Mouse (Mus musculus) gonadal fat pad, adult 2 months (tissue): Measurements from ENCODE around the gene Nubpl. TPM values are rescaled to one million over a fixed set of nuclear protein-coding genes. Genes with fewer than 3 reads are reported as not detected.

ENCODE experiments used
- DNase-seq: peaks from one replicate; pipeline ENCODE4 v3.0.0-alpha.2; 2012; ENCODE audit warnings: low read depth
- polyA plus RNA-seq: library from polyadenylated mRNA; depleted of rRNA; stranded (reverse); fragments of >200 nt; gene quantifications from 2 replicates; pipeline ENCODE4 v1.2.3, GENCODE M21; 2012

Nubpl gene
- polyA plus RNA-seq, 1 experiment, result 2.8 TPM

DNA sequence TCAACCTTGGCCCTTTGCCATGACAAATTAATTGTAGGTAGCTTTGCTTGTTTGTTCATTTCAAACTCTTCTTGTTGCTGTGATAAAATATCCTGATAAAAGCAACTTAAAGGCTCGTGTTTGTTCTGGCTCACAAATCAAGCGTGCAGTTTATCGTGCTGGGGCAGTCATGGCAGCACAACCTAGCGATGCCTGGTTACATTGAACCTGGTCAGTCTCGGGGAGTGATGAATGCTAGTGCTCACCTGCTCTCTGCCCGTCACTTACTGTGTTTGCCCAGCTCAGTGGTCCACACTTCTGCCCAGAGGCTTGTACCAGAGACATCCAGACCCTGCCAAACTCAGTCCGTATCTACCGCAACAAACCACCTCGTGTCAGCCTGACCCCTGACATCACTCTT, 149.9 kb downstream of the Nubpl start:
- no peak for DNase-seq

DNA sequence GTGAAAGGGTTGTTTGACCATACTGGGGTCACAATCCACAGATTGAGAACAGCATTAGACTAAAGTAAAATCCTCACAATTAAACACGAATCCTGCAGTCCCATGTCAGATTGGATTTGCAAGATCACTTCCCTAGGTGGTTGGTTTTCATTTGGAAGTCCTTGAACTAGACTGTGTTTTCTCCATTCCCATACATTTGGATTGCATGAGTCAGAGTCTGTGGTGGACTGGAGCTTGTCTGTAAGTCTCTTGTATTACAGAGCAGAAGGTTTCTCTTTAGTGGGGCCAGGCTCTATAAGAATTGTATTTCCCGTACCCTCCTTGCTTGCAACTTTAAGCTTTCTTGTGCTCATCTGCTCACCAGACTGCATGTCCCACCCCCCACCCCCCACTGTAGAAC, 151.0 kb downstream of the Nubpl start:
- no peak for DNase-seq

DNA sequence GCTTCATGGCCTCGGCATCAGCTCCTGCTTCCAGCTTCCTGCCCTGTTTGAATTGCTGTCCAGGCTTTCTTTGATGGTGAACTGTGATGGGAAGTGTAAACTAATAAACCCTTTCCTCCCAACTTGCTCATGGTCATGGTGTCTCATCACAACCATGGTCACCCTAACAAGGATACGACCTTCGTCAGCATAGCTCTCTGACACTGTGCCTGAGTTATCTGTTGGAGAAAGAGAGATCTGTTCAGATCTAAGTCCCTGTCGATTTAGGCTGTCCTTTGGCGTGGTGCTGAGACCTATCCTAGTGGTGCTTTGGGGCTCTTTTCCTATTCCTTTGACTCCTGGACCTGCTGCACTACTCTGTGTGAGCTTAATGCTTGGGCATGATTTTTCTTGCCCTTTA, 156.6 kb downstream of the Nubpl start:
- DNase-seq, result no peak

DNA sequence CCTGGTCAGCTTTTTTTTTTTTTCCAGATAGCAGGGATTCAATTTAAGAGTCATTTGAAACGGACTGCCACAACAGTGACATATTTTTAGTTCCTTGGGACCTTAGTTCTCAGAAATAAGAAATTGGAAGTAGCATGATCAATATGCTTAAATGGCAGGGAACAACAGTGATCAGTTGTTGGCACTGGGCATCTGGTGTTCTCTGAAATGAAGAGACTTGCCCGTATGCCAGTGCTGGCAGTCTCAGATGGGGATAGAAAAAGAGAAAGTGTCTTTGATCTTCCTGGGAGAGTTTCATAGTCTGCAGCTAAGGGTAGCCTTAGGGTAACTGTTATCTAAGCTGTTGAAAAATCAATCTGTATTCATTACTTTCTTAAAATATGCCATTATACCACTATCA, 170.6 kb downstream of the Nubpl start:
- DNase-seq, result no peak

DNA sequence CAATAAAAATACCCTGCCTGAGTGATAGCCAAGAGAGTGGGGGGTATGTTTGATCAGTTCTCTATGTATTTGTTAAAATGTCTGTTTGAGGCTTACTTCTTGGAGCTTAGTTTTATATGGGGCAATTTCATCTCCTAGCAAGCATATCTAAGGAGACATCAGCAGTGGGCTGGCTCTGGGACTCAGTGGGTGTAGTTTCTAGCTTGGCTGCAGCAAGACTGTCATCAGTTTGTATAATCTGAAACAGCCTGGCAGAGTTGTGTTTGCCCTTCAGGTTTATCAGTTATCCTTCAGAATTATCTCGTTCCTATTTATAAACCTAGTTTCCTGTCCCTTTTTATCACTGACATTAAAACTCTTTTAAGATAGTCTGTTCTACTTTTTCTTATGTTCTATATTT, 175.3 kb downstream of the Nubpl start:
- no peak for DNase-seq

DNA sequence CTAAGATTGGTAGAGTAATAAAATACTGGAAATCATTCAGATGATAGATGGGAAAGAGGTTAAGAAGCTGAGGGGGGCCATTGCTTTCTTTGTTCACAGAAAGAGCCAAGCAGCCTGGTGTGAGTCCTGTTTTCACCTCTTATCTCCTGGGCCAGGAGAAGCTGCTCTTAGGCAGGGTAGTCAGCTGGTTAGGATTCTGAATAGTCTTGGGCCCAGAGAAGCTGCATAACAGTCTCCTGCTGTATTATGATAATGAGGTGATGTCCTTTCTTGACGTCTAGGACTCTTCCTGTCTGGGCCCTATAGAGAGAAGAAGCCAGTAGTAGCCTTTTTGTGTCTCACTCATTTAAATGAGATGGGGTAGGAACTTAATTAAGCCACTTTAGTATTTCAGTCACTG, 178.8 kb downstream of the Nubpl start:
- no peak for DNase-seq

DNA sequence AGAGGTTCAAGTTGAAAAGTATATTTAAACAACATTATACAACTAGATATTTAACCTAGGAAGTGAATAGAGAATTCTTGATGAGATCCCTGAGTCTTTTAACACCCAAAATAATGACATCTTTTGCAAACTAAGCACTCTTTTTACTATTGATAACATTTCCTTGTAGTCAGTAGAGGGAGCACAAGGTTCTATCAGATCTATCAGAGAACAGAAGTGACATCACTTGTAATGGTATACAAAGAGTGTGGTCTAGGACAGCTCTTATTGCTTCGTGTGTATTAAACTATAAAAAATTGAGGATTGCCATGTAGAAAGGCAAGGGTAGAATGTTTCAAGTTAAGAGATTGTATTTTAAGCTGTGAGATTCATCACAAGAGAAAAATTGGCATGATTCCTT, 183.7 kb downstream of the Nubpl start:
- no peak for DNase-seq

DNA sequence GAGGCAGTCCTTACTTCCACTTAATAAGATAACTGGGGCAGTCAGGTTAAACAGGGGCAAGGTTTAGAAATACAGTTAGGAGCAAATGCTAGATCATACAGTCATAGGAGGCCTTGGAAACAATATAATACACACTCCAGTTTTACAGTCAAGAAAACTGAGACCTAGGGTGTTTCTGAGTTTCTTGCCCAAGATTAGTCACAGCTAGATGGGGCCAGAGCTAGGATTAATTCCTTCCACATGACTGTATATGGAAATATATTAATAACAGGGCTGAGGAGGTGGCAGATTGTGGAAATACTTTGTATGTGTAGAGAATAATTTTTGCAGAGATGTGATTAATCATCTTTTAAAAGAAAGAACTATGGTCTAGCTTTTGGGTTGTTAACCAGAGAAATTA, 186.9 kb downstream of the Nubpl start:
- DNase-seq, result no peak

DNA sequence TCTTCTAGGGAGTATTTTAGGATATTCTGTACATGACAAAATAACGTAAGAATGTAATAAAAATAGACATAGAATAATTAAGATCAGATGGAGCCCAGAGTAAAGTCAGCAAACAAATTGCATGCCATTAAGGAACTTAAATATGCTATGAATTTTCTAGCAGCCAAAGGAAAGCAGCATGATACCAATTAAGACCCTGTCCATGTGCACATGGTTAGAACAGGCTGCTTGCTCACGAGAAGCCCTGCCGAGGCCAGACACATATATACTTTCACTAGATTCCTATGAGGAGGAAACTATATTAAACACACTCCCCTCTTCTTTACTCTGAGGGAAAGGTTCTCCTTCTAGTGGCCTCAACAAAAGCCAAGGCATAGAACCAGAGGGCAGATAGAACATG, 189.3 kb downstream of the Nubpl start:
- no peak for DNase-seq

DNA sequence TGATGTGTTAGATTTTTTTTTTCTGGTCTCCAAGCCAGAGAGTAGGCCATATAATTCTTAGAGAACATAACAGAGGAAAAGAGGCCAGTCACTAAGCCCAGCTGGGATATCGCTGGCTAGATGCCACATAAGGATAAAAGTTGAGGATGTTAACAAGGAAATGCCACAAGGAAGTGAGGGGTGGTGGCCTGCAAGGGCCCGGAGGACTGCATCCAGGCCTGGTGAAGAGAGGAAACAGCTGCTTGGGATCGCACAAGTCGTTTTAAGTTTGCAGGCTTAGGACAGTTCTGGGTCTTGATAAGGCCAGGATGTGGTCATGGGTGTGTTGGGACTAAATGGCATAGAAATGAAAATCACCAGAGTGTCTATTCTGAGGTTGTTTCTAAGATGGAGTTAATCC, 191.0 kb downstream of the Nubpl start:
- DNase-seq, result no peak

DNA sequence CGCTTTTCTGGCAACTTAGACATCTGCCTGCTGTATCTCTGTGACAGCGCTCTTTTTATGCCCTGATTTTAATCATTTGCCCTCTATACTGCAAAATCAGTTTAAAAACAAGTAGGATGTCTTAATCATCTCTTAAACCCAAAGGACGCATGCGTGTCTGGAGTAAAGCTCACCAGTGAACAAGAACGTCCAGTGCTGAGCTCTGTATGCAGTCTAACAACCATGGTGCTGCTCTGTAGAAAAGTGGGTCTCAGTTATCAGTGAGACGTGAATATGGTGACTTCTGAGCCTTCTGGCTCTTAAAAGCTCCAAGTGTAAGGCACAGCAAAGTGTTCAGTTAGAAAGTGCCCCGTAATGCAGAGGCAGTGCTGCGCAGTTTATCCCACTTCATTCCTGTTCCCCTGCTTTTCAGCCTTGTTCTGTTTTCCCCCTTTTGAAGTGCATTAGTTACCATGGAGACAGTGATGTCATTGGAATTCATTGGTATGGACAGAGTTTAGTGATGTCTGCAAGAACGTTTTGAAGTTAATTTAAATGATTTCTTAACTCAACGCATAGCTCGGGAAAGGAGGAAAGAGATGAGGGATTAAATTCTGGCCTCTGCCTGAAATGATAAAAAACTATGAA, 191.5 kb downstream of the Nubpl start:
- no peak for DNase-seq

DNA sequence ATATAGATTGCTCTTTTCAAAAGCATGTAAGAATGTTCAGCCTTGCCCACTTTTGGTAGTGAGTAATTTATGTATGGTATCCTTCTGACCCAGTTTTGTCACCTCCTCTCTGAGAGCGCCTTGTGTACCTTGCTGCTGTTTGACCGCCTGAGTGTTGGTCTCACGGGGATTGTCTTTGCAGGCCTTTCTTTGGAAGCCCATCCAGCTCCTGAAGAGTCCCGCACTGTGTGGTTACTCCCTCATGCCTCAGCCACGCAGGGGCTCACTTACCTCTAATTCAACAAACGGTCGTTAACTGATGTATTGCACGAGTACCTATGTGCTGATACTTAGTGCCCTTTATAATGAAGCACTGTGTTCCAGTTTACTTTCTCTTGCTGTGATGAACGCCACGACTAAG, 192.1 kb downstream of the Nubpl start:
- DNase-seq, result no peak

DNA sequence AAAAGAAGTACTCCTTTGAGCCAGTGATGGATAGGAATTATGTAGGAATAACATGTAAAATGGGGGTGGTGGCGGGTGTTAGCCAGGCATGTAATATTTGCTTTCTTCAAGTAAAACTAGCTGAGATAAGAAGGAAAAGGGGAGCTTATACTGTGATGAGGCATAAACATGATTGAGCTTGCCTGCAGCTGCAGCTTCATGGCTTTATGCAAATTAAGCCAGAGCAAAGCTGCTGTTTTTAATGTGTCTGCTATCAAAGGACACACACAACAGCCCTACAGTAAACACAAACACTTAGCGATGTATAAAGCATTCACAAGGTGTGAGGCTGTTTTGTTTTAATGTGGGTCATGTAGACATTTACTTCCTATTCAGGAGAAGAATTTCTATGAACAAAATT, 196.4 kb downstream of the Nubpl start:
- no peak for DNase-seq

DNA sequence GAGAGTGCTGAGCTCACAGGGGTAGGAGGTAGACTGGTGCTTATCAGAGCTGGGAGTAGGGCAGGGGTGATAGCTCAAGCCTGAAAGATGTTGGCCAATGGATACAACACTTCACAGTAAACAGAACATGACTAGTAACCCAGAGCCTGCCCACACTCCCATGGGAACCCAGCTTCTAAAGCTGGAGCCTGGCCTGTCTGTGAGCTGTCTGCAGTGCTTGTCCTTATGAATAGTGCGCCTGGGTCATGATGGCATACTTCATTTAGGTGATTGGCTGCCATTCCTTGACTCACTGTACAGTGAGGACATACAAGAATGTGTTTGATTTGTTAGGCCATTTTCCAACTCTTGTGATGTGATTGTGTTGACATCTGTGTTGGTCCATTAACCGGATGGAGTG, 200.5 kb downstream of the Nubpl start:
- no peak for DNase-seq

DNA sequence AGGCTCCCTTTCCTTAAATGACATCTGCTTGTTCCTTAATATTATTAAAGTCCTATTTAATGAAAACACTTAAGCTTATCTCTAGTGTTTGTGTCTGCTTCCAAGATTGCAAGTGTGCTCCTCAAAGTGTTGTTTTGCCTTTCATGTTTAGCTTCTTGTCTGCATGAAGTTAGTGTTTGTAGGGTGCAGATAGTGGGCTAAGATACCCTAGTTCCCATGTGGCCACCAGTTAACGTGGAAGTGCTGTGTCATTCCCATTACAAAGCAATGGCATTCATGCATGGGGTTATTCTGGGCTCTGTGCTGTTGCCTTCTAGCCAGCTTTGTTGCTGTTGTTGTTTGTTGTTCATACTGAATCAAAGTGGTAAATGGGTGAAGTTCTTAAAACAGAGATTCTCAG, 201.1 kb downstream of the Nubpl start:
- no peak for DNase-seq

DNA sequence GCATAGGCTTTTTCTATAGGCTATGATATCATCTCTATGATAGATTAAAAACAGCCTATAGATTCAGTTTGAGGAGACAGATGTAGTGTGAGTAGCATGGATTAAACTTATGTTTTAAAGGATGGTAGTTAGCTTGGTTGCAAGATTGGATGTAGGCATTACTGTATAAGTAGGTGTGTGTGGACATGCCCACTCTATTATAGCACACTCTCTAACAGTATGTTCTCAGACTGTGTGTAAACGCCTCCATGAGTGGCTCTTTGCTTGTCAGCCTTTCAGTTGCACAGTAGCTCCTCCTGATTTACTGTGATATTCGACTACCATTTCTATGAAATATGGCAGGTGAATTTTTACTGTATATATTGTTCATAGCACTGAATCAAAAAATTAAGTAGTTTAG, 205.4 kb downstream of the Nubpl start:
- DNase-seq, result no peak

DNA sequence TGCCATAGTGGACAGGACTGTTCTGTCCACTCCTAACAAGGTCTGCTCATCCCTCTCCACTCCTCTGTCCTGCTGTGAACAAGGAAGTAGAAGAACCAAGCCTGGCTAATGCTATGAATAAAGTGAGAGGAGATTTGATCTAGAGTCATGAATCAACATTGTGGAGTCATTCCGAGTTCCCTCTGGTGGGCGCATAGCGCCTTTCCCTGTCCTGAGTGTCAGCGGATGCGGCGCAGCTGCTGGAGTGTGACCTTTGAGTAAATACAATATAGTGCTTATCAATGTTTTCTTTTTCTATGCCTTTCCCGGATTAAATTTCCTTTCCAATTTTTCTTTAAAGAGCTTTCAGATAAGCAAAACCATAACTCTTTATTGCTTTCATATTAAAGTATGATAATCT, 208.8 kb downstream of the Nubpl start:
- no peak for DNase-seq

DNA sequence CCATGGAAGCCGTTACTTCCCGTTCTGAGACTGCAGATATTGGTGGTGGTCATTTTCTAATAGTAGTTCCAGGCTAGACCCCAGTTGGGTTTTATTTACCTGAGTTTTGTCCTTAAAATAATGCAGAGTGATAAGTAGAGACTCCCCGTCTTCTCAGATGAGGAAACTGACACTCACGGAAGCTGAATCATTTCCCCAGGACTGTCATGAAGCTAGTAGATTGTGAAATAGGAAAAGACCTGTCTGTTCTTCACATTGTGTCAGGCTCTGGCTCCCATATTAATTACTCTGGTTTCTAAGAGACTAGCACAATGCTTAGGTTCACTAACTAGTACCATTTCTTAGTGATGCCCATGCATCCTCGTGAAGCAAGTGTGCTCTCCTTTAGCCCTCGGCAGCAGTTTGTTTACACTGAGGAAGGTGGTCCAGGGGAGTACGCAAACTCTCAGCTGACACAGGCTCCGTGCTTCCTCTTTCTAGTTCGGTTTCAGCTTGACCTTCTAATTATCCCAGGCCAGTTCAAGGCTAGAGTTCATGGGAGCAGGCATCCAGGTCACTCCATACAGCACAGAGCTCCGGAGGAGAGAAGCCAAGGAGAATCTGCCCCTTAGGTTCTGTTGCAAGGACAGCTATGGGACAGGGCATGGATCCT, 209.9 kb downstream of the Nubpl start:
- no peak for DNase-seq

DNA sequence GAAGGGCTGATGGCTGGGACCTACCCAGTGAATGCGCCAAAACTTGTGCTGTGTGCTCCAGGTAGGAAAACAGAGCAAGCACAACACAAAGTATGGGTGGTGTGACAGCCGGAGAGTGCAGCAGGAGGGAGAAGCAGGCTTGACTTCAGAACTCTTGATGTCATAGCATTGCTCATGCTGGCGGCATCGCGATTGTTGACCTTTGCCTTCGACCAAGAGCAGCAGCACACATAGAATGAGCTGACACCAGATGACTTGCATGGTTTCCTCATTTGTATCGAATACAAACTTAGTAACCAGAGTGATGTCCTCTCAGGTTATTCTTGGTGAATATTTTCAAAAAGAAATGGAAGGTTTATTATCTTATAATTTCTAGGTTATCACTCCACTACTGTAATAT, 211.1 kb downstream of the Nubpl start:
- DNase-seq, result no peak

DNA sequence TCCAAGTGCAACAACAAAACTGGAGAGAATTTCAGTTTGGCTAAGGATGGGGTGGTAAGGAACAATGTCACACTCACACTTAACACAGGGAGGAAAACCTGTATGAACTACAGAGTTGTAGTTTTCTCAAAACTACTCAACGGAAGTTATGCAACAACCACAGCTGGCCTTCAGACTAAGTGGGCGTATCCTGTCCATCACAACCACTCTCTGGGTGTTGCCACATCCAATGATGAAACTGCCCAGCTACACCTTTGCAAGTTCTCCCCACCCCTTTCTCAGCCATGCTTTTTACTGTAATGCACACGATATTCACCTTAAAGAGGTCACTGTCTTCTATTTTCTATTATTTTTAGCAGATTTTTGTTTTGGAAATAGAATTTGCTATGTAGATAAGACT, 217.3 kb downstream of the Nubpl start:
- DNase-seq, result no peak

DNA sequence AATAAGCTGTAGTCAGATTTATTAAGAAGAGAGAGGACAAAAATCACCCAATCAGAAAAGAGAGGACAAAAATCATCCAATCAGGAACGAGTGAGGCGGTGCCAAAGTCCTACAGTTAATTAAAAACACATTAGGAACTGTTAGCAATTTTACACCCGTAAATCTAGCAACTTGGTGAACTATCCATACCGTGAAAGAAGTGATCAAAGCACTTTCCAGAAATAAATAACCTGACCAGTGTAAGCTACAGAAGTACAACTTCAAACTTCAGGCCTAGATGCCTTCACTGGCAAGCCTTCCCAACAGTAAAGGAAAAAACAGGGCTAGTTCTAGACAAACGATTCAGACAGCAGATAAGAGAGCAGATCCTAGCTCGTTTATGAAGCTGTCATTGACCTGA, 220.1 kb downstream of the Nubpl start:
- no peak for DNase-seq

DNA sequence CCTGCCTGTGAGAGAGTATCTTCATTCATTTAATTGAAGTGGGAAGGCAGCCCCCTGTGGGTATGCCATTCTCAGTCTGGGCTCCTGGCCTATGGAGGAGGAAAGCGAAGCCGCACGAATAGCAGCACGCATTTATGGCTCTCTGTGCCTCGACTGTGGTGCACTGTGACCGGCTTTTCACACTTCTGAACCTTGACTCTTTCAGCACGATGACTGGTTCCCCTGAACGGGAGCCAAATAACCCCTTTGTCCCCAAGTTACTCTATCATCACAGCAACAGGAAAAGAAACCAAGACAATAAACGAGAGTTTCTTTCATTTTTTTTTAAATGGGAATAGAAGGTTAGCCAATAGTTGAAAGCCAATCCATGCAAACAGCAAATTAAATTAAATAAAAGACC, 220.9 kb downstream of the Nubpl start:
- DNase-seq, result no peak

DNA sequence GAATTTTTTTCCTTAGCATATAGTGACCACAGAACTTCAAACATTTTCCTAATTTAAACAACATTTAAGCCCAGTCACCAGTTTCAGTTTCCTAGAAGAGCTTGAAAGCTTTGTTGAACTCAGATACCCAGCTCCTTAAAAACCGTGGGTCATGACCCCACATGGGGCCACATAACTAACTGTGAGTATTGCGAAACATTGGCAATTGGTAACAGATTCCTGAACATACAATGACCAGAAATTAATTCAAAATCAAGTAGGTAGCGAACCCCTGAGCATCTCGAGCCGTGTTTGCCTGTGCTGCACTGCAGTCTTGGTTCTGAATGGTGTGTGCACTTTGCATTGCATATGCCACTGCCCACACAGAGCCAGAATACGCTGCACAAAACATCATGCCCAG, 221.6 kb downstream of the Nubpl start:
- DNase-seq, result no peak

DNA sequence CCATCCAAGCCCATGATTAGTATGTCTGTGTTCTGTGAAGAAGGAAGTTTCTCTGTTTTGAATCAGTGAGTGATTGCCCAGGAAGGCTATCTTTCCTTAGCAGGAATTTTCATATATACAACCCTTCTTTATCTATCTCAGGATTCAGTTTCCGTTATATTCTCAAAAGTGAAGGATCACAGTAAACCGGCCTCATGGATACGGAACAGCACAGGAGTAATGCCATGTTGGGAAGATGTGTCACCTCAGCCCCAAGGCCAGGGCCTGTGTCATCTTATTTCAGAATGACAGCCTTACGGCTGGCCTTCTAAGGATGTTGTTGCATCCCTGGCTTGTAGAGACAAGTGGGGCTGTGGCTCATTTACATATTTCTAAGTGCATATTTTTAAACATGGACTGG, 231.0 kb downstream of the Nubpl start:
- DNase-seq, result no peak
